Mouse (Mus musculus) lung, embryonic 14.5 days (tissue): ENCODE measurements around the gene Rpp14. TPM values are rescaled to one million over a fixed set of nuclear protein-coding genes. Genes with fewer than 3 reads are reported as not detected.

ENCODE experiments used
- ATAC-seq: fragments of 200-750 bp; cut with Nextera tagmentation; 2 replicates; pipeline ENCODE4 v1.8.0; 2017; ENCODE audit warnings: mild to moderate bottlenecking, moderate TSS enrichment, moderate library complexity; ENCODE audit not compliant: insufficient read depth
- DNase-seq: peaks from one replicate; pipeline ENCODE4 v3.0.0-alpha.2; 2015
- H3K27ac ChIP-seq: fragments of 300-500 bp; sonication (generic); 2 replicates; pipeline ENCODE4 v1.5.1; 2014; ENCODE audit warnings: low read depth, mild to moderate bottlenecking, moderate library complexity
- H3K27me3 ChIP-seq: fragments of 300-500 bp; sonication (generic); 2 replicates; pipeline ENCODE4 v1.6.1; 2014; ENCODE audit warnings: low read length, control low read depth; ENCODE audit not compliant: insufficient read depth
- H3K36me3 ChIP-seq: fragments of 300-500 bp; sonication (generic); 2 replicates; pipeline ENCODE4 v1.6.1; 2014; ENCODE audit warnings: control low read depth; ENCODE audit not compliant: insufficient read depth
- H3K4me1 ChIP-seq: fragments of 300-500 bp; sonication (generic); 2 replicates; pipeline ENCODE4 v1.6.1; 2014; ENCODE audit warnings: antibody characterized with exemption, control low read depth; ENCODE audit not compliant: insufficient read depth
- H3K4me2 ChIP-seq: fragments of 300-500 bp; sonication (generic); 2 replicates; pipeline ENCODE4 v1.6.1; 2014; ENCODE audit warnings: mild to moderate bottlenecking
- H3K4me3 ChIP-seq: fragments of 300-500 bp; sonication (generic); 2 replicates; pipeline ENCODE4 v1.5.1; 2014; ENCODE audit warnings: low read depth, low read length
- H3K9ac ChIP-seq: fragments of 300-500 bp; sonication (generic); 2 replicates; pipeline ENCODE4 v1.6.1; 2014
- H3K9me3 ChIP-seq: fragments of 300-500 bp; sonication (generic); 2 replicates; pipeline ENCODE4 v1.6.1; 2016; ENCODE audit warnings: low read depth, low read length, control low read depth
- CTCF ChIP-seq: IDR thresholded peaks from 2 replicates; pipeline ENCODE4 v1.5.1; 2016; ENCODE audit warnings: antibody characterized with exemption, low read depth
- WGBS: fragments of 180-500 bp; shearing (Covaris S2); extraction: QIAGEN DNeasy Blood & Tissue Kit; methylation state at CpG from one replicate; pipeline ENCODE4 v1.1.7; 2014; 5-methylcytosine and 5-hydroxymethylcytosine counted together
- polyA plus RNA-seq: library from polyadenylated mRNA; unstranded; fragments of >200 nt; fragmentation: Nextera tagmentation; extraction: Ambion mirVana; gene quantifications from 2 replicates; pipeline ENCODE4 v1.2.1, GENCODE M21; 2014

The Rpp14 gene
- polyA plus RNA-seq, 1 experiment from 2014 or later: 60.1 TPM

DNA sequence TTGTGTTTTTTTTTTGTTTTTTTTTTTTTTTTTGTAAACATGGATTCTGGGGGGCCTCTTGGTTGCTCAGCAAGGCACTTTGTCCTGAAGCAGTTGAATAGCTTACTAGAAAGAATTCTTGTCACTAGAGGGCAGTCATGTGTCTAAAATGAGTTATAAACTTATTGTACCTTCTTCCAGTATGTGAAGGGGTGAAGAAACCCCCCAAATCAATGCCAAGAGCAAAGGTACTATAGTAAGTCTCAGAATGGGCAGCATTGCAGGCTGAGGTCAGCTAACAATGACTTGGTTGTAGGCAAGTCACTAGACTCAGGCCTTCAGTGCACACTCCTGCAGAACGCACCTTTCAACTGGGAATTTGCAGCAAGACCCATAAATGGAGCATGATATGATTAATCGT, 12.4 kb downstream of the Rpp14 start:
- H3K4me1 ChIP-seq: peaks cover 4% of the 10 kb centered on the region
- peak; percentile 50 for TF ChIP-seq CTCF

GRCm38 (mm10) chr14:8093427-8093826, 13.3 kb downstream of the Rpp14 start:
- H3K9ac ChIP-seq: no peak overlapping the region
- H3K36me3 ChIP-seq: peaks cover 32% of the 10 kb centered on the region
- peaks cover 4% of the 10 kb centered on the region for H3K4me1 ChIP-seq
- H3K4me2 ChIP-seq: no peak overlapping the region
- ATAC-seq (no peak), DNase-seq (no peak)
- H3K27me3 ChIP-seq: no peaks in the 10 kb centered on the region
- no peak overlapping the region for H3K27ac ChIP-seq
- WGBS: 58% methylated on average over 5 of the region's 5 CpGs
- no peaks in the 10 kb centered on the region for H3K9me3 ChIP-seq
- TF ChIP-seq CTCF: no peak
- H3K4me3 ChIP-seq: no peak overlapping the region

More for the DNA sequence above, 12.4 kb downstream of the Rpp14 start:
- no peak overlapping the region for H3K9ac ChIP-seq
- DNase-seq (peak; percentile 91), ATAC-seq (no peak)
- no peaks in the 10 kb centered on the region for H3K9me3 ChIP-seq
- no peak overlapping the region for H3K4me2 ChIP-seq
- no peak overlapping the region for H3K27ac ChIP-seq
- no peaks in the 10 kb centered on the region for H3K27me3 ChIP-seq
- 84% methylated on average over 2 of the region's 2 CpGs for WGBS
- no peak overlapping the region for H3K4me3 ChIP-seq
- peaks cover 37% of the 10 kb centered on the region for H3K36me3 ChIP-seq

- no peak overlapping the region for H3K4me2 ChIP-seq
- H3K27me3 ChIP-seq: no peaks in the 10 kb centered on the region
- no peak for TF ChIP-seq CTCF
- peak overlapping the region; percentile 74 for H3K27ac ChIP-seq
- H3K36me3 ChIP-seq: peaks cover 16% of the 10 kb centered on the region
- 29% methylated on average over 3 of the region's 3 CpGs for WGBS
- no peak overlapping the region for H3K9ac ChIP-seq
- peaks cover 9% of the 10 kb centered on the region for H3K4me1 ChIP-seq
- H3K4me3 ChIP-seq: no peak overlapping the region
- DNase-seq (peak; percentile 84), ATAC-seq (peak; percentile 55)
- no peaks in the 10 kb centered on the region for H3K9me3 ChIP-seq
Observed at GRCm38 (mm10) chr14:8094931-8095561, 14.9 kb downstream of the Rpp14 start.

GRCm38 (mm10) chr14:8095562-8095950, 15.4 kb downstream of the Rpp14 start:
- ATAC-seq (peak; percentile 6; the same call in 1 of the 2 replicates), DNase-seq (peak; percentile 61)
- Histone ChIP-seq H3K9me3 (no peaks in the 10 kb centered on the region), H3K4me3 (no peak overlapping the region), H3K9ac (no peak overlapping the region), H3K4me1 (peaks cover 9% of the 10 kb centered on the region), H3K27ac (peak overlapping the region; percentile 74), H3K36me3 (peaks cover 11% of the 10 kb centered on the region), H3K4me2 (peak overlapping the region; percentile 28; the same call in 1 of the 2 replicates), H3K27me3 (no peaks in the 10 kb centered on the region)
- TF ChIP-seq CTCF: no peak
- 43% methylated on average over 7 of the region's 7 CpGs for WGBS

GRCm38 (mm10) chr14:8097978-8098686, 18.0 kb downstream of the Rpp14 start, which contains the start of gene Pxk:
Pxk (plus strand) TSS chr14:8098211.
- ATAC-seq (peak; percentile 88), DNase-seq (peak; percentile 94)
- Histone ChIP-seq H3K27ac (no peak within 1 kb of the TSS; the same call in 1 of the 2 replicates), H3K9ac (peak within 1 kb of the TSS; percentile 68), H3K4me3 (peak within 1 kb of the TSS; percentile 87), H3K36me3 (0 out of 2 replicates have a peak, but pooled peaks cover 3% of the 10 kb centered on the region), H3K4me2 (peak within 1 kb of the TSS; percentile 74), H3K9me3 (no peaks in the 10 kb centered on the region), H3K27me3 (no peaks in the 10 kb centered on the region), H3K4me1 (peaks cover 9% of the 10 kb centered on the region)
- no peak for TF ChIP-seq CTCF
- under 1% methylated on average over 82 of the region's 89 CpGs for WGBS

DNA sequence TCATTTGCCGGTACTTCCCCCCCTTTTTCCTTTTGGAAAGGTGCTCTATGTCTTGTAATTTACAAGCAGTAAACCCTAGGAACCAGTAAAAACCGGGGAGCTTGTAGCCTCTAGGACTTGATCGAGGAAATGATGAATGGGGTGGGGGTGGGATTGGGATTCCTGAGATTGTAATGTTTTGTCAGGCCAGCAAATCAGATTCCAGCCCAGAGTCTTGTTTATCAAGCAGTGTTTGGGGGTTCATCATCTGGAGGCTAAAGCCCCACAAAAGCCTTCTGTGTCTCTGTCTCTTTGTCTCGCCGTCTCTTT, 18.5 kb downstream of the Rpp14 start:
- Histone ChIP-seq H3K9ac (peak overlapping the region; percentile 68), H3K4me1 (peaks cover 9% of the 10 kb centered on the region), H3K36me3 (0 out of 2 replicates have a peak, but pooled peaks cover 3% of the 10 kb centered on the region), H3K4me2 (peak overlapping the region; percentile 74), H3K27ac (no peak overlapping the region), H3K27me3 (no peaks in the 10 kb centered on the region), H3K4me3 (peak overlapping the region; percentile 87), H3K9me3 (no peaks in the 10 kb centered on the region)
- TF ChIP-seq CTCF: no peak
- WGBS: 1% methylated on average over 5 of the region's 5 CpGs
- ATAC-seq (no peak), DNase-seq (no peak)

DNA sequence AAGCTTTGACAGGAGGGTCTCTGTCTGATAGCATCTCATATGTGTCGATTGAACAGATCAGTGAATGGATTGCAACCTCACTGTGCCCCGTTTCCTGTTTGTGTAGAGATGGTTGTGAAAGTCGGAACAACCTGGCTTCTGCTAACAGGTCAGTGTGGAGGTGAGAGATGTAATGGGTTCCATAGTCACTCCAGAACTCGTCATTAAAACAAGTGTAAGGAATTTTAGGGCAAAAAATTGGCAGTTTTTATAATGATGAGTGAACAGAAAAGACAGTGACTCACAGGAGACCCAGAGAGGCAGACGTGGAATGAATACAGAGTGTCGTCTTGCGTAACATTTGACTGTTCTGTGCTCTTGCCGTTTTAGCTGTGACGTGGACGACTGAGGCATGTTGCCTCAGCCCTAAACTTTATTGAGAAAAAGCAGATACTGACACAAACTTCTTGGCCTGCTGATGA, 19.4 kb downstream of the Rpp14 start:
- TF ChIP-seq CTCF: no peak
- Histone ChIP-seq H3K4me3 (peak overlapping the region; percentile 87; the same call in 1 of the 2 replicates), H3K9ac (no peak overlapping the region; the same call in 1 of the 2 replicates), H3K27me3 (no peaks in the 10 kb centered on the region), H3K4me1 (peaks cover 9% of the 10 kb centered on the region), H3K36me3 (0 out of 2 replicates have a peak, but pooled peaks cover 3% of the 10 kb centered on the region), H3K27ac (no peak overlapping the region), H3K9me3 (no peaks in the 10 kb centered on the region), H3K4me2 (peak overlapping the region; percentile 74)
- ATAC-seq (no peak), DNase-seq (peak; percentile 34)
- WGBS: 40% methylated on average over 10 of the region's 10 CpGs
